Mouse (Mus musculus): ENCODE measurements at regions not wholly inside any gene's neighbourhood (a gene's known extent, or its start where the extent isn't known, plus 50 kb on each side); places are given as distances from the start of the nearest gene placed in this dataset.

DNA sequence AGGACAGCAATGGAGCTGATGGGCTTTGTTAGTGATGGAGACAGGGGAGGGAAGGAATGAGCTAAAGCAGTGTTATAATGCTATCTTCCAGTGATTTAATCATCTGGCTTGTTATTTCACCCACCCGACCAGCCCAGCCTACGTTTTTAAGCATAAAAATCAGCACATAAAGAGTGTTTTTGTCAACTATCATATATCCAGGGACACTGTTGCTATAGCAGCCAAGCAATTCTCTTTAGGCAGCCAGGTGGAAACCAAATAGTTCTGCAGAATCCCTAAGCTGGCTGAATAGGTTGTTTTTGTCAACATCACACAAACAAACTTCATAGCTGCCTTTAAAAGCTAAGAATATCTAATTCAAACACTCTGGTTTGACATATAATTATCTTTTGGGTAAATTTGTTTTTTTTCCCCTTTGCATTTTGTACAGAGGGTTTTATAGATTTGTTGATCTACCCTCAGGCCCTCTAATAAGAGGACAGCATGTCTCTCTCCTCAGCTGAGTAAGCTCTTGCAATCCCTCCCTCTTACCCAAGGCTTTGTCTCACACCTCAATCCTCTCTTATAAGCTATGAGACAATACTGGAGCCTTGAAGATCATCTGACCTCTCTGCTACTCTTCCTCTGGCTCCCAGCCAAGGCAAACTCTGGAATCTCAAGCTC is 104.7 kb upstream of the Camk2d start:
- DNase-seq, result no peak

DNA sequence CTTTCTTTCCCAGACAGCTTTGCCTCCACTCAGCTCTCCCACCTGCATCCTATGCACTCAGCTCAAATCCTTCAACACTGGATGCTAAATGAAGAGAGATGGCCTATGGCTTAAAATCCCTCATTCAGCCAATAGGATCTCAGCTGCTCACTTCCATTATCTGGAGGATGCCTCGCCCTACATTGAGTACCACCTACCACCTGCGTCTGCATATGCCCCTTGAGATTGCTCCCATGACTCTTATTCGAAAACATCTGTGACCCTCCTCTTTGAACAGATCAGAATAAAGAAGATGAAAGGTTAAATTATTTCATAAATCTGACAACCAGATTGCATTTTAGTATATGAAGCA is 104.2 kb upstream of the Camk2d start:
- no peak for DNase-seq

DNA sequence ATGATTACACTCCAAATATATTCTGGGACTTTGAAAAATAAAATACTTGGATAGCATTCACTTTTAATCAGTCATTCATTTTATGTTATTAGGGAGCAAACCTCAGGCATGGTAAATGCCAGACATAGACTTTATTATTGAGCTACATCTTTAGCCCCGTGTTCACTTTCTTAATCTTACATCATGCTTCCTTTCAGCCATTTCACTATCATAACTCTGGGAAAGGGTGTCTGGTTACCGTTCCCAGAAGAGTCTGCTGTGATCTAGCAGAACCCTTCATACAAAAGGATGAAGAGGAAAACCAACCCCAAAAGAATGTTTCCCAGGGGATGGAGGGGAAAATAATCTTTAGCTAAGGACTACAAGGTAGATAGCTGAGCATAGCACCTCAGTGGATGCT is 97.3 kb upstream of the Camk2d start:
- DNase-seq, result no peak

DNA sequence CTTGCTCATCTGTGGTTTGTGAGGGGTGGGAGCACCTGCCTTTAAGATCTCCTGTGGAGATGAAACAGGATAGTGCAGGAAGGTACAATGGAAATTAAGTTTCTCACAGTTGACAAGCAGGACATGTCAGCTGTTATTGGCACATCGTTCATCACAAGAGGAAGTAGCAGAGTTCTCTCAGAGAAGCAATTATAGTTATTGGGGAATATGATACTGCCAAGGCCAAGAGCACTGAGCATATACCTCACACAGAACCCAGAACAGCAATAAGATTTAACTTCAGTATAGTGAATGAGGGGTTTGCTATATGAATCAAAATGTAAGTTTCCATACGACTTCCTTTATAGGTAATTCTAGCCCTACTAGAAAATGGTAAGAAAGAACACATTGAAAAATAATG is 95.9 kb upstream of the Camk2d start:
- DNase-seq, result no peak

DNA sequence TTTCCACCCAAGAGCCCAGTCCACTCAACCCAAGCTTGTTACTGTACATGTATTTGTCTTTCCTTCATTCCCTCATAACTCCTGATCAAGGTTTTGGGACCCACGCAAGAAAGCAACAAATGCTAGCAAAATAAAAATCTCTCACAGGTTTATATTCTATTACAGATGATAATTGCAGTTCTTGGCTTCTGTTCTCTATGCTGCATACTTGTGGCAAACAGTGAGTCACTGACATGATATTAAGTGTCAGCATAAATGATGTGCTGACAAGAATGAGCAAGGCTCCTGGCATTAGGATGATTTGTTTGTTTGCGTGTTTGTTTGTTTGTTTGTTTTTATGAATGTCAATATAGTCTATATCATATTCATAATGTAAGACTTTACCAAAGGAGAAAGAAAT is 94.3 kb upstream of the Camk2d start:
- no peak for DNase-seq

DNA sequence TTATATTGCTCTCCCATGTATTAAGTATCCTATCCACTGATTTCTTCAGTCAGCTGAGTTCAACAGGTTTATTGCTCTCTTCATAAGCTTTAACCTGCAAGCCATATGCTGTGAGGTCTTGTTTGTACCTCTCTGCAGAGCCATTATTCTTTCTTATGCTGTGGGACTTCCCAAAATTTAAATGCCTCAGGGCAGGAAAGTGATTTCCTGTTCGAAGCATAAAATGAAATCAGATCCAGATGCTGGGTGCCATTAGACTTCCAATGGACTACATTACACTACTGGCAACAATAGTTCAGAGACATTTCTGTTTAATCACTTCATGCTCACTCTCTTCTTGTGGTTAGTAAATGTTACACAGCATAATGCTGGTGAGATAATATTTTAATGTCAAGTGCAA is 90.4 kb upstream of the Camk2d start:
- DNase-seq, result no peak

DNA sequence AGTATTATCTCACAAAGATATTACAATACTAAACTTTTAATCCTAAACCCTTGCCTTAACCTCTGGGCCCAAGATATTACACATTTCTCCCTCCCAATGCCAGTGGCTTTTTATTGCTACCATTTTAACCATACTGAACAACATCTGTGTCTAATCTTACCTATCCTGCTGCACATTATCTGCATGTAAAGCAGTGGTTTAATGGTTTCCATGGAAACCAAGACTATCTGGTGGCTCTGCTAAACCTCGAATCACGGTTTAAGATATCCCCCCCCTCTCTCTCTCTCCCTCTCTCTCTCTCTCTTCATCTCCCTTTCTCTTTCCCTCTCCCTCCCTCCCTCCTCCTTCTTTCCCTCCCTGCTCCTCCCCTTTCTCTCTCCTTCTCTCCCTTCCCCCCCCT is 81.3 kb upstream of the Camk2d start:
- no peak for DNase-seq

DNA sequence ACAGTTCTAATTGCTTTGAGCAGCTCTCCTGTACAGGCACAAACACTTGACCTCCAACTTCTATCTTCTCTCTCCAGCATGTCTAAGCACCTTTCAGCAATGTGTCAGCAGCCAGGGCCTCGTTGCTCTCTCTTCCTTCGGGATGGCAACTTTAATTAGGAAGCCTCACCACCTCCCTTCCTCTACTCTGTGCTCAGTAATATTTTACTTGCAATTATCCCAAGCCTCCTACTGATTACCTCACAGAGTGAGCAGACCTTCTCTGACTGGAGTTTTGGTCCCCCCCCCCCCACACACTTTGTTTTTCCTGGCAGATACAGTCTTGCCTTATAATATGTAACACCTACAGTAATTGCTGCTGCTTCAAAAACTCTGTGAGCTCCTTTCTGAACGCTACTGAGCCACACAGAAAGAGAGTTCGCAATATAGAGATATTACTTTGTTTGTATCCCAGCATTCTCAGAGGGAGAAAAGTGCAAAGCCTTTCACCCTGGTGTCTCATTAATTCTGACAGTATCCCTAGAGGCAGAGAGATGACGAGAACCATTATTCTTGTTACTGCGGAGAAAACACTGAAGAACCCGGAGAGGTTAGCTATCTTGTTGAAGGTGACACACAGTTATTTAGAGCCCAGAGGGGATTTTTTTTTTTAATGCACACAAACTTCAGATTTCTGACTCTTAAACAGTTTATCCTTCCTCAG is 61.8 kb upstream of the Camk2d start:
- DNase-seq, result no peak

DNA sequence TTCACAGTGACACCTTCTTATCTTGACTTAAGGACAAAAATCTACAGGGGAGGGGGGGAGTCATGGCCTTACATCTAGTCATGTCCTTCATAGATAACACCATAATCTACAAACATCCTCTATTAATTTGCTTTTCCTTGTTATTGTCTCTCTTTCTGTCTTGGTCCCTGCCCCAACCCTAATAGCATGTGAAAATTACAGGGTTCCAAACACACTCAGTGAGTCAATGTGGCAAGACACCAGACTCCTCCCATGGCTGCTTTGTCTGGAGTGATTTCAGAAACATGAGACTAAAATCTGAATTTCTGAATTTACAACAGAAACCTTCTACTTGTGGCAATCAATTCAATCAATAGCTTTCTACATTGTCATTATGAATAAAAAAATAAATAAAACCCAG is 60.8 kb upstream of the Camk2d start:
- DNase-seq, result no peak

DNA sequence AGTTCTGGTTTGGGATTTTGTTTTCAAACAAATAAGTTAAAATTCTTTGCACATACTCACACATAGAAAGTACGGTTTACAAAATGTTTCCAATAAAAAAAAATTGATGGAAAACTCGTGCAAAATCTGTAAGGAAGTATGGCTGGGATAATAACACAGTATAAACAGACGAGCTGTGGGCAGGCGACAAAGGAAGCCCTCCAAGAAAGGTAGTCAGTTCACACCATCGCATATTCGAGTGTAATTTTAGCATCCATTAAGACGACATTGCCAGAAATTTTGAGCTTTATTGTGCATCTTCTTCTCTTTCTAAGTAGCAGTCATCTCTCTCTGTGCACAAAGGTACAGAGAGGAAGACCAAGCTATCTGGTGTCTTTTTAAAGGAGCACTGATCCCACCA is 57.6 kb upstream of the Camk2d start:
- no peak for DNase-seq

DNA sequence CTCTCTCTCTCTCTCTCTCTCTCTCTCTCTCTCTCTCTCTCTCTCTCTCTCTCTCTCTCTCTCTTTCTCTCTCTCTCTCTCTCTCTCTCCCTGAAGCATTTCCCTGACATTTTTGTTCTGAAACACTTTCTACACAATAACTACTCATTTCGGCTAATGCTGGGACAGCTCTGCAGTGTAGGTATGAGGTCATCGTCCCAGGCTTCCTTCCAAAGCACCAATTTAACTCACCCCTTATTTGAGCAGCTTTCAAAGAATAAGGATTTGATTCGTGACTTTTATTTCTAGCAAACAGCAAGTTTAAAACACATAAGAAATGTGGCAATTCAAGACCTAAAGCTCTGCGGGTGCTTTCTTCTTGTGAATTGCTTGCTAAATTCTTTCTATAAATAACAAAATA is 55.0 kb upstream of the Camk2d start:
- peak; percentile 22 for DNase-seq

Data from adrenal gland, postnatal 10 days (tissue).